Mouse (Mus musculus): ENCODE results near the gene Olfr90.

- TF ChIP-seq ZNF384 (IDR thresholded peaks at IDR 0.05; ENCODE audit: low read depth, low read length) (no peak), MAFK (IDR thresholded peaks at IDR 0.05; ENCODE audit: insufficient read depth, low read depth, low read length) (no peak), CHD2 (IDR thresholded peaks at IDR 0.05; ENCODE audit: low read depth, low read length) (no peak), HCFC1 (IDR thresholded peaks at IDR 0.05; ENCODE audit: borderline replicate concordance, insufficient read depth, low read length) (no peak), ZC3H11A (IDR thresholded peaks at IDR 0.05; ENCODE audit: borderline replicate concordance, low read depth, low read length) (no peak)
Measured at GRCm38 (mm10) chr17:37078193-37078592, 10.1 kb downstream of the Olfr90 start.

Data from ES-E14 (cell line).